Mouse (Mus musculus): ENCODE measurements around the gene Ermp1. TPM values are rescaled to one million over a fixed set of nuclear protein-coding genes. Genes with fewer than 3 reads are reported as not detected.

Gene Ermp1
- polyA plus RNA-seq (2012; ENCODE audit: insufficient read depth, insufficient read length, low replicate concordance, missing spikeins) = not detected in 2 replicates

- H3K4me3 ChIP-seq (ENCODE audit: insufficient read depth, low read depth, low read length) = peak within 1 kb of the TSS; percentile 65
- H3K4me1 ChIP-seq (ENCODE audit: control insufficient read depth, insufficient read depth, low read length) = peaks cover 5% of the 10 kb centered on the region; the same call in 1 of the 2 replicates
- H3K27ac ChIP-seq (ENCODE audit: insufficient read depth, low read depth, low read length) = peak within 1 kb of the TSS; percentile 83
- WGBS = 1% methylated on average over 90 of the region's 90 CpGs
- TF ChIP-seq POLR2A (IDR thresholded peaks at IDR 0.05; ENCODE audit: insufficient read depth, low read depth, low read length) = peak; percentile 89
- TF ChIP-seq CTCF (IDR thresholded peaks at IDR 0.05; ENCODE audit: insufficient read depth, low read depth, low read length) = peak; percentile 77
Observed at GRCm38 (mm10) chr19:29647651-29648549, at the start of gene Ermp1. Gene Ermp1, minus strand, starts transcription at chr19:29648415.

DNA sequence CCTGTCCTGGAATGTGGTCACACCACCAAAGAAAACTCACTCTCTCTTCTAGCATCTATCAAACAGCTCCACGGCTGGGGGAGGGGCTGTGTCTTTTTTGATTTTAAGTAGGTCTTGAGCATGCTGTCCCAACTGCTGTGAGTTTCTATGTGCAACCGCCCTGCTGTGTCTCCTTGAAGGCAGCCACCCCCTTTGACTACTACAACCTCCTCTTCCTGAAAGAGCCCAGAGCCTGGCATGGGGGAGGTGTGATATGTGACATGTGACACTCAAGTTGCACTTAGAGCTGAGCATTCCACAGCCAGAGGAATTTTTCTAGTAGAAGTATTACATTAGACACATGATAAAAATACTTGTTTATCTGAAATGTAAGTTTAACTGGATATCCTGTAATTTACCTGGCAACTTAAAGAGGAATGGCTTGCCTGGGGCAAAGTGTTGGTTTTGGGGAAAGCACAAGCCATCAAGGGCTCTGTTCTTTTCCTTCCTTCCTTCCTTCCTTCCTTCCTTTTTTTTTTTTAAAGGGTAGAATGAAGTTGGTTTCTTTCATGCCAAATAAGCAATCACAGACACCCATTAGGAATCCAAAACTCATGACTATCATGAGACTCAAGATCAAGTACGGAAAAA is 49.1 kb upstream of the Ermp1 start, which contains the start of gene Mlana:
Gene Mlana (plus strand): TSS at position 580 of the 630 bp plus-strand sequence.
- Histone ChIP-seq H3K4me3 (ENCODE audit: insufficient read depth, low read depth, low read length) (no peak within 1 kb of the TSS), H3K27ac (ENCODE audit: insufficient read depth, low read depth, low read length) (no peak within 1 kb of the TSS), H3K4me1 (ENCODE audit: control insufficient read depth, insufficient read depth, low read length) (no peaks in the 10 kb centered on the region)
- TF ChIP-seq CTCF (IDR thresholded peaks at IDR 0.05; ENCODE audit: insufficient read depth, low read depth, low read length) = no peak
- no peak for TF ChIP-seq POLR2A (IDR thresholded peaks at IDR 0.05; ENCODE audit: insufficient read depth, low read depth, low read length)
- 43% methylated on average over 3 of the region's 3 CpGs for WGBS

DNA sequence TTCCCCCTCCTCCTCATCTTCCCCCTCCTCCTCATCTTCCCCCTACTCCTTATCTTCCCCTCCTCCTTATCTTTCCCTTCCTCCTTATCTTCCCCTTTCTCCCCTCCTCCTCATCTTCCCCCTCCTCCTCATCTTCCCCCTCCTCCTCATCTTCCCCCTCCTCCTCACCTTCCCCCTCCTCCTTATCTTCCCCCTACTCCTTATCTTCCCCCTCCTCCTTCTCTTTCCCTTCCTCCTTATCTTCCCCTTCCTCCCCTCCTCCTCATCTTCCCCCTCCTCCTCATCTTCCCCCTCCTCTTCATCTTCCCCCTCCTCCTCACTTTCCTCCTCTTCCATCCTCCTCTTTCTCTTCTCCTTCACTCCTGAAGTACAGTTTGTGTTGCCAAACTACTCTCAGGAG is 48.6 kb upstream of the Ermp1 start:
- H3K27ac ChIP-seq (ENCODE audit: insufficient read depth, low read depth, low read length) = no peak overlapping the region
- TF ChIP-seq CTCF (IDR thresholded peaks at IDR 0.05; ENCODE audit: insufficient read depth, low read depth, low read length) (no peak), POLR2A (IDR thresholded peaks at IDR 0.05; ENCODE audit: insufficient read depth, low read depth, low read length) (no peak)
- H3K4me1 ChIP-seq (ENCODE audit: control insufficient read depth, insufficient read depth, low read length) = no peaks in the 10 kb centered on the region
- no peak overlapping the region for H3K4me3 ChIP-seq (ENCODE audit: insufficient read depth, low read depth, low read length)

DNA sequence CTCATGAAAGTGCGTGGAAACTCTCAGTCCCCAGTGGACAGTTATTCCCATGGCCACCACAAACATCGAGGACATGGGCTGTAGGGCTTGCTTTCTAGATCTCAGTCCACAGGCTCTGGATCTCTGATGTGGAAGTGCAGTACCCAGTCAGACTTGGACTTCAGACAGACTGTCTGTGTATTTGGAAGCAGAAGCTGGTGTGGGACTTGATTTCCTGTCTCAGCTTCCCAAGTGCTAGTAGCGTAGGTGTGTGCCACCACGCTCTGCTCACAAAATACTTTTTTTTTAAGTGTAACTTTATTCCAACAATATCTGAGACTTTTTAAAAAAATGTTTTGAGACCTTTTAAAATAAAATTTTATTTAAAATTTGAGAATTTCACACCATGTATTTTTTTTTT is 48.1 kb upstream of the Ermp1 start:
- WGBS = 94% methylated on average over 4 of the region's 4 CpGs
- TF ChIP-seq POLR2A (IDR thresholded peaks at IDR 0.05; ENCODE audit: insufficient read depth, low read depth, low read length) (no peak), CTCF (IDR thresholded peaks at IDR 0.05; ENCODE audit: insufficient read depth, low read depth, low read length) (no peak)
- no peak overlapping the region for H3K27ac ChIP-seq (ENCODE audit: insufficient read depth, low read depth, low read length)

DNA sequence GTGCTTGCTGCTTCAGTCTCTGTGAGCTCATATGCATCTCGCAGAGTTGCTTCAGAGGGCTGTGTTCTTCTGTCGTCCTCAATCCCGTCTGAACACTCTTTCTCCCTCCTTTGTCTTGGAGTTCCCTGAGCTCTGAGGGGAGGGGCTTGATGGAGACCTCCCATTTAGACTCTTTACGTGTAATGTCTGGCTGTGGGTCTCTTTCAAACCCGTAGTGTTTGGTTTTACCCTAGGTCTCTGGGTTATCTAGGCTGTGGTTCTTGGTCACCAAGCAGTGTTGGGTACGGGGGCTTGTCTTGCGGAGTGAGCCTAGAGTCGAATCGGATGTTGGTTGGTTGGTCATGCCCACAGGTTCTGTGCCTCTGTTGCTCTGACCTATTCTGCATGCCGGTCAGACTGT is 46.9 kb upstream of the Ermp1 start:
- Histone ChIP-seq H3K4me1 (ENCODE audit: control insufficient read depth, insufficient read depth, low read length) (no peaks in the 10 kb centered on the region), H3K27ac (ENCODE audit: insufficient read depth, low read depth, low read length) (no peak overlapping the region), H3K4me3 (ENCODE audit: insufficient read depth, low read depth, low read length) (no peak overlapping the region)
- 88% methylated on average over 10 of the region's 10 CpGs for WGBS
- no peak for TF ChIP-seq POLR2A (IDR thresholded peaks at IDR 0.05; ENCODE audit: insufficient read depth, low read depth, low read length)
- TF ChIP-seq CTCF (IDR thresholded peaks at IDR 0.05; ENCODE audit: insufficient read depth, low read depth, low read length) = no peak

More for the DNA sequence above, 48.1 kb upstream of the Ermp1 start:
- Histone ChIP-seq H3K4me3 (ENCODE audit: insufficient read depth, low read depth, low read length) (no peak overlapping the region), H3K4me1 (ENCODE audit: control insufficient read depth, insufficient read depth, low read length) (no peaks in the 10 kb centered on the region)

- WGBS = 46% methylated on average over 16 of the region's 16 CpGs
- Histone ChIP-seq H3K4me1 (ENCODE audit: control insufficient read depth, insufficient read depth, low read length) (no peaks in the 10 kb centered on the region), H3K4me3 (ENCODE audit: insufficient read depth, low read depth, low read length) (no peak overlapping the region), H3K27ac (ENCODE audit: insufficient read depth, low read depth, low read length) (no peak overlapping the region)
- TF ChIP-seq POLR2A (IDR thresholded peaks at IDR 0.05; ENCODE audit: insufficient read depth, low read depth, low read length) (no peak), CTCF (IDR thresholded peaks at IDR 0.05; ENCODE audit: insufficient read depth, low read depth, low read length) (peak; percentile 56)
Observed at GRCm38 (mm10) chr19:29683844-29684540, 35.8 kb upstream of the Ermp1 start.

DNA sequence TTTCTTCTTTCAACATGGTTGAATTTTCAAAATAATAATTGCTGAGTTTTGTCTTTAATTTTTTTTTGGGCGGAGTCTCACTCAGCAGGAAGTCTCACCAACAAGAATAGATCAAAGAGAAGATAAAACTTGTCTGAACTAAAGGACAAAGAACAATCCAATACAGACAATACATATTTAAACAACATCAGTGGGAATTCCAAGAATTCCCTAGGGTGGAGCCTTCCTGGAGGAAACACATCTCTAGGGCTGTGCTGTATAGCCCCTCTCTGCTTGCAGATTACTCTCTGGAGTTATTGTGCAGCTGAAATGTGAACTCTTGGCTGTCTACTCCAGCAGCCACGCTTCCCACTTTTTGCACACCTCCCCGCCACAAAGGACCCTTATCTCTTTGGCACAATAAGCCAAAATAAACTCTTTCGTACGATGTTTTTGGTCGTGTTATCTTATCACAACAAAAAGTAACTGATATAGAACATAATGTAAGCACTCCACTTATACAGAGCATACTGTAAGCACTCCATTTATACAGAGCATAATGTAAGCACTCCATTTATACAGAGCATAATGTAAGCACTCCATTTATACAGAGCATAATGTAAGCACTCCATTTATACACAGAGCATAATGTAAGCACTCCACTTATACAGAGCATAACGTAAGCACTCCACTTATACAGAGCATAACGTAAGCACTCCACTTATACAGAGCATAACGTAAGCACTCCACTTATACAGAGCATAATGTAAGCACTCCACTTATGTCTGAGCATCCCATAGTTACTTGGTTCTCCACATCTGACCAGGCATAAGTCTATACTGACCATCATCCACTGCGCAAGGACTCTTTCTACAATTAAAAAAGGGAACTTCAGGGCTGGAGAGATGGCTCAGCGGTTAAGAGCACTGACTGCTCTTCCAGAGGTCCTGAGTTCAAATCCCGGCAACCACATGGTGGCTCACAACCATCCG is 32.3 kb upstream of the Ermp1 start:
- WGBS = 88% methylated on average over 13 of the region's 13 CpGs
- Histone ChIP-seq H3K27ac (ENCODE audit: insufficient read depth, low read depth, low read length) (no peak overlapping the region), H3K4me1 (ENCODE audit: control insufficient read depth, insufficient read depth, low read length) (no peaks in the 10 kb centered on the region), H3K4me3 (ENCODE audit: insufficient read depth, low read depth, low read length) (no peak overlapping the region)
- TF ChIP-seq POLR2A (IDR thresholded peaks at IDR 0.05; ENCODE audit: insufficient read depth, low read depth, low read length) = no peak
- TF ChIP-seq CTCF (IDR thresholded peaks at IDR 0.05; ENCODE audit: insufficient read depth, low read depth, low read length) = no peak

Data from olfactory bulb, adult 2 months (tissue).